Mouse (Mus musculus) forebrain, embryonic 15.5 days (tissue): ENCODE results near the gene Usp46. TPM values are rescaled to one million over a fixed set of nuclear protein-coding genes. Genes with fewer than 3 reads are reported as not detected.
A peak's percentile ranks its signal among the peaks of the same experiment; 100 is the strongest.

Experiments
- ATAC-seq: fragments of 200-750 bp; cut with Nextera tagmentation; replicated peaks from 2 replicates; pipeline ENCODE4 v1.8.0; 2017; ENCODE audit warnings: mild to moderate bottlenecking, moderate TSS enrichment, moderate library complexity
- H3K27ac ChIP-seq: fragments of 300-500 bp; sonication (generic); replicated peaks from 2 replicates; pipeline ENCODE4 v1.5.1; 2015; ENCODE audit warnings: mild to moderate bottlenecking, inconsistent platforms
- H3K27me3 ChIP-seq: fragments of 300-500 bp; sonication (generic); 2 replicates; pipeline ENCODE4 v1.6.1; 2015; ENCODE audit warnings: inconsistent platforms
- H3K36me3 ChIP-seq: fragments of 300-500 bp; sonication (generic); 2 replicates; pipeline ENCODE4 v1.6.1; 2015; ENCODE audit warnings: mild to moderate bottlenecking, inconsistent platforms
- H3K4me1 ChIP-seq: fragments of 300-500 bp; sonication (generic); 2 replicates; pipeline ENCODE4 v1.6.1; 2015; ENCODE audit warnings: inconsistent platforms
- H3K4me2 ChIP-seq: fragments of 300-500 bp; sonication (generic); replicated peaks from 2 replicates; pipeline ENCODE4 v1.6.1; 2015; ENCODE audit warnings: mild to moderate bottlenecking, inconsistent platforms
- H3K4me3 ChIP-seq: fragments of 300-500 bp; sonication (generic); 2 replicates; pipeline ENCODE4 v1.5.1; 2015; ENCODE audit warnings: mild to moderate bottlenecking, inconsistent platforms
- H3K9ac ChIP-seq: fragments of 300-500 bp; sonication (generic); replicated peaks from 2 replicates; pipeline ENCODE4 v1.6.1; 2015; ENCODE audit warnings: mild to moderate bottlenecking, inconsistent platforms
- H3K9me3 ChIP-seq: fragments of 300-500 bp; sonication (generic); 2 replicates; pipeline ENCODE4 v1.6.1; 2016; ENCODE audit warnings: inconsistent platforms
- WGBS: fragments of 180-500 bp; shearing (Covaris S2); methylation state at CpG from one replicate; pipeline ENCODE4 v1.1.7; 2015; ENCODE audit warnings: mixed read lengths; 5-methylcytosine and 5-hydroxymethylcytosine counted together
- polyA plus RNA-seq: library from polyadenylated mRNA; unstranded; fragments of >200 nt; fragmentation: Nextera tagmentation; extraction: Ambion mirVana; gene quantifications from 2 replicates; pipeline ENCODE4 v1.2.1, GENCODE M21; 2015

Usp46 gene
- polyA plus RNA-seq, 1 experiment from 2014 or later = 29.0 TPM

- Histone ChIP-seq H3K36me3 (no peaks in the 10 kb centered on the region), H3K27me3 (no peaks in the 10 kb centered on the region), H3K4me3 (peak overlapping the region; percentile 78; the same call in 1 of the 2 replicates), H3K4me1 (peaks cover 33% of the 10 kb centered on the region), H3K9ac (no peak overlapping the region), H3K9me3 (no peaks in the 10 kb centered on the region), H3K4me2 (peak overlapping the region; percentile 91), H3K27ac (no peak overlapping the region)
- no peak for ATAC-seq
- WGBS = 39% methylated on average over 12 of the region's 12 CpGs
Measured at GRCm38 (mm10) chr5:74066416-74067115, 1.7 kb downstream of the Usp46 start.

DNA sequence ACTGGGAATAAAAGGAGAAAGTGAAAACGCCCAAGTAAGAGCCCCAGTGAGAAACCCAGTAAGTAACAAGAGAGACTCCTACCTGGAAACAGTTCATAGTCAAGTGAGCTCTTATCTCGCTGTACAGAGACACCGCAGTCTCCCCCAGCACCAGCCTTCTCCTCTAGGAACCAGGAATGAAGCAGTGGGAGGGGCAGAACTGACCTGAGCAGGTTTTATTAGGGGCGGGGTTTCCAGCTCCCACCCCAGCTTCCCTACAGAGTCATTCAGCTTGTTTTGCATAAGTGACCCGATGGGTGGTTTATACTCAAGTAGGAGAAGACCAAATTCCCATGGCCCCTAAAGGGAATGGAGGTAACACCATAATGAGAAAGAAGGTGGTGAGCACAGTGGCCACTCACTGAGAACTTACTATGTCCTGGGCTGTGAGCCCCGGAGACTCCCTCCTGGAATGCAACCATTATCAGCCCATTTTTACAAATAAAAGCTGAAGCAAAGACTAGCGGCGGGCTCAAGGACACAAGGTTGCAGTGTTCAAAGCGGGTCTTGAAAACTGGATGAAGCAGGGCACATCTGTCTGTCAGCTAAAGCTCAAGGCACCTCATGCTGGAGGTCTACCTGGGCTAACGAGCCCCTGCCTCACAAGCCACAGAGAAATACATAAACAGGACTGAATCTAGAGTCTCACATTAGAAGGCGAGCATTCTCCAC lies 2.5 kb downstream of the Usp46 start:
- Histone ChIP-seq H3K9me3 (no peaks in the 10 kb centered on the region), H3K4me2 (peak overlapping the region; percentile 16; the same call in 1 of the 2 replicates), H3K9ac (no peak overlapping the region), H3K36me3 (no peaks in the 10 kb centered on the region), H3K4me3 (no peak overlapping the region), H3K27me3 (no peaks in the 10 kb centered on the region), H3K4me1 (peaks cover 41% of the 10 kb centered on the region), H3K27ac (no peak overlapping the region)
- no peak for ATAC-seq
- WGBS = 46% methylated on average over 11 of the region's 11 CpGs

- Histone ChIP-seq H3K36me3 (no peaks in the 10 kb centered on the region), H3K27ac (no peak overlapping the region), H3K9me3 (no peaks in the 10 kb centered on the region), H3K27me3 (no peaks in the 10 kb centered on the region), H3K4me1 (peaks cover 42% of the 10 kb centered on the region), H3K9ac (no peak overlapping the region), H3K4me2 (no peak overlapping the region), H3K4me3 (no peak overlapping the region)
- 89% methylated on average over 7 of the region's 7 CpGs for WGBS
- ATAC-seq = no peak
Measured at GRCm38 (mm10) chr5:74064844-74065243, 3.4 kb downstream of the Usp46 start.

DNA sequence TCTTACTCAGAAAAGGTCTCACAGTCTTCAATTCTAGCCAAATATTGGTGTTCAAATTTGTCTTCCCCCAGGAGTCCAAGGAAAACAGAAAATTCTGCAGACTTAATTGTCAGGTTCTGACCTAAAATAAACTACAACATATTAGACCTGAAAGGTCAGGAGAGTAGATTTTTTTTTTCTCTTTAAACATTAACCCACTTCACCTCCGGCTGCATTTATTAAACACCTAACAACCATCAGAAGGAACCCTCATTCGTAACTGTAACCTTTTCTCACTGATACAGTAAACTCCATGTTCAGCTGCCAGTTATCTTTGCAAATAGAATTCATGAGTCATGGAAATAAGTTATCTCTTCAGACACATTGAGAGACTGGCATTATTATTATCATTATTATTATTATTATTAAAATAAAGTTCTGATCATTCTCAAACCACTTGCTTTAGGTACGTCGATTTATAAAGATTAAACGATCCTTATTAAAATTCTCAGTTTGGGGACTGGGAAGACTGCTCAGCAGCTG lies 4.9 kb downstream of the Usp46 start:
- peaks cover 37% of the 10 kb centered on the region for H3K4me1 ChIP-seq
- no peak overlapping the region for H3K9ac ChIP-seq
- 94% methylated on average over 5 of the region's 5 CpGs for WGBS
- H3K27ac ChIP-seq = no peak overlapping the region
- H3K4me3 ChIP-seq = no peak overlapping the region
- ATAC-seq = no peak
- H3K9me3 ChIP-seq = no peaks in the 10 kb centered on the region
- no peaks in the 10 kb centered on the region for H3K36me3 ChIP-seq
- no peak overlapping the region for H3K4me2 ChIP-seq
- H3K27me3 ChIP-seq = no peaks in the 10 kb centered on the region

DNA sequence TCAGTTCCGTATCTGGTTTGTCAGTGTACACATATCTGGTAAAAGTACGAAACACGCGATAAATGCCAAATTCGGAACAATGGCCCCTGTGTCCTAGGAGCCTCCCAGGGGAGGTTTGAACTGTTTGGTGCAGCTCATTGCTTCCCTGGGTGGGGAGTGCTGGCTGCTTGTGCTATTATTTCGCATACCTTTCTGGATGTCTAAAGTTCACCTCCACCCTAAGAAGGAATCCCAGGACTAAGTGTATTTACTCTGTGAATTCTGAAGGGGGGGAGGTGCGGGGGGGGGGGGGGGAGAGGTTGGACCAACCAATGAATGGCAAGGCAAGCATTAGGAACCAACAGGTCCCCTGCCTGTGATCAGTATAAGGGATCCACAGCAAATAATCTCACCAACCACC lies 6.0 kb downstream of the Usp46 start:
- peaks cover 31% of the 10 kb centered on the region for H3K4me1 ChIP-seq
- H3K27me3 ChIP-seq = no peaks in the 10 kb centered on the region
- H3K4me2 ChIP-seq = no peak overlapping the region
- 89% methylated on average over 7 of the region's 7 CpGs for WGBS
- H3K9ac ChIP-seq = no peak overlapping the region
- ATAC-seq = no peak
- H3K36me3 ChIP-seq = no peaks in the 10 kb centered on the region
- no peak overlapping the region for H3K27ac ChIP-seq
- no peak overlapping the region for H3K4me3 ChIP-seq
- no peaks in the 10 kb centered on the region for H3K9me3 ChIP-seq

DNA sequence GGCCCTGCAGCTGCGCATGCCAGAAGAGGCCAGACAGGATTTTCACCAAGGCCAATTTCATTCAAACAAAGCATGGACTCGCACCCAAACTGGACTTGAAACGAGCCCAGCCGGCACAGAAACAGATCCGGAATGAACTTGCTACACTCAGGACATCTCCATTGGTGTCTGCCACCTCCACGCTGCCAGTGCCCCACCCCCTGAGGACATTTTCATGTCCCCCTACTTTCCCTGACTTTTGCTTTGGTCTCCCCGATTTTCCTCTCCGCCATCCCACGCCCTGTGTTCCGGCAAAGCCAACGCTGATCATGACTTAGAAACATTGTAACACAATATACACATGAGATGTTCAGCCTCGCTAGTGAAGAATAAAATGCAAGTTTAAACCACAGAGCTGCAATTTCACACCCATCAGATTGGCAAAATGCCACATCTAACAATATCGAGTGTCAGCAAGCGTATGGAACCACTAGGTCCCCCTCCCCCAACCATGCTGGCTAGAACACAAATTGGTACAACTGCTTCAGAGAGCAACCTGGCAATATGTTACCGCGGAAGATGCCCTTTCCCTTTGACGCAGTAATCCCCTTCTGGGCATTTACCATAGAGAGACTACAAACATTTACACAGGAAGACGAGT lies 6.7 kb downstream of the Usp46 start:
- H3K27me3 ChIP-seq = no peaks in the 10 kb centered on the region
- peaks cover 23% of the 10 kb centered on the region for H3K4me1 ChIP-seq
- no peak overlapping the region for H3K9ac ChIP-seq
- 57% methylated on average over 18 of the region's 18 CpGs for WGBS
- peak overlapping the region; percentile 44 for H3K27ac ChIP-seq
- ATAC-seq = peak; percentile 63
- no peak overlapping the region for H3K4me3 ChIP-seq
- no peaks in the 10 kb centered on the region for H3K36me3 ChIP-seq
- no peaks in the 10 kb centered on the region for H3K9me3 ChIP-seq
- no peak overlapping the region for H3K4me2 ChIP-seq

DNA sequence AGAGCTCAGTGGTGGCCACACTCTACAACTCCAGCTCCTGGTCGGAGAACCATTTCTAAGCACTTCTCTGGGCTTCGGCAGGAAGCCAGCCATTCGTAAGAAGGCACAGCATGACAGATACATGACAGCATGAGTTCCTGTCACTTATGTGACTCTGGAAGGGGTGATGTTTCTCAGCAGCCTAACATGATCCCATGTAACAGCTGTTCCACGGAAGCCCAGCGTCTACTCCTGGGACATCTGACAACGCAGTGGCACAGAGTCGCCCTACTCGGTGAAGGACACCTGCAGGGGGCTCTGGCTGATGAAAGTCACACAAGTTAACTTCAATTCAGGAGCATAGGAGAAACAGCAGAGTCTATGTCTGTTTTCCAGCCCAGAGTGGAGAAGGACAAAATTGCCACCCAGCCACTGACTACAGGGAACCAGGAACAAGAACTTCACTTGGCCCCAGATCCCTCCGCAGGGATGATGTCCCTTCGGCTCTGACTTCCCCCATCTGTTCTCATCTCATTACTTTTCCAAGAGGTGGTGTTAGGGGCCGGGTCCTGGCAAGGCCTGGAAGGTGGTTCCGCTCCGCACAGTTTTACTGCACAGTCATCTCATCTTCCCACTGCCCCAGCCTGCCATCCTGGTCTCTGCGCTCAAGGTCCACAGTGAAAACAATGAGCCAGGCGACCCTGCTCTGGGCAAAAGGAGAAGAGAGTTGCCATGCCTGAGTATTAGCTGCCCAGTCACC lies 15.9 kb downstream of the Usp46 start:
- no peak overlapping the region for H3K27ac ChIP-seq
- H3K9ac ChIP-seq = no peak overlapping the region
- H3K9me3 ChIP-seq = no peaks in the 10 kb centered on the region
- H3K4me1 ChIP-seq = peaks cover 18% of the 10 kb centered on the region; the same call in 1 of the 2 replicates
- no peak overlapping the region for H3K4me2 ChIP-seq
- no peaks in the 10 kb centered on the region for H3K36me3 ChIP-seq
- no peaks in the 10 kb centered on the region for H3K27me3 ChIP-seq
- 80% methylated on average over 15 of the region's 15 CpGs for WGBS
- H3K4me3 ChIP-seq = no peak overlapping the region
- 0 out of 2 replicates have a peak, but pooled peaks have one; percentile 8 for ATAC-seq

DNA sequence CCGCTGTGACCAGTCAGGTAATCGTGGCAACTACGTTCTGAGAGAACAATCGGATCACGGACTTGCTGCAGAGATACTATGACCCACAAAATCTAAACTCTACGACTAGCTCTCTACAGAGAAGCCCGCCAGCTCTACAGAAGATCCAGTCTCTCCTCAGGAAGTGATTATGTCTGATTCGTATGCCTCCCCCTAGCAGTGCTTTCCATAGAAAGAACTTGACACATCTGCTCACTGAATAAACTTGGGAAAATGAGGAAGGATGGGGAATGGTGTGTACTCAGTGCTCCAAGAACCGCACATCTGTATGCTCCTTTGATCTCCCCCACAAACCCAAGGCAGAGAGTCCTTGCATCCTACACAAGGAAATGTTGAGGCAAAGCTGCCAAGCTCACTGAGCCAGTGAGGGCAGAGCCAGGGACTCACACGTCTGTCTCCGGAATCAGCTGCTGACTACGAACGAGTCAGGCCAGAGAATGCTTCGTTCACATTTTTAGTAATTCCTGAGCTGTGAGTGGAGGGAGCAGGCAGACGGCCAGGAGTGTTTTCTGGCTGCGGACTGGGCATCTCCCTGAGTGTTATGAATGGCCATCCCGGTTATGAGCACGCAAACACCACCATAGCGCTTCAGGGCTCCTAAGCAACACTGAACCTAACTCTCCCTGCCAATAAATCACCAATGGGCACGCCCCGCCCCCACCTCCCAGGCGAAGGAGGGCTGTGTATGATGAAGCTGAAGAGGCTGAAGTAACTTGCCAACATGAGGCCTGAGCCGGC lies 16.6 kb downstream of the Usp46 start:
- H3K27ac ChIP-seq = no peak overlapping the region

DNA sequence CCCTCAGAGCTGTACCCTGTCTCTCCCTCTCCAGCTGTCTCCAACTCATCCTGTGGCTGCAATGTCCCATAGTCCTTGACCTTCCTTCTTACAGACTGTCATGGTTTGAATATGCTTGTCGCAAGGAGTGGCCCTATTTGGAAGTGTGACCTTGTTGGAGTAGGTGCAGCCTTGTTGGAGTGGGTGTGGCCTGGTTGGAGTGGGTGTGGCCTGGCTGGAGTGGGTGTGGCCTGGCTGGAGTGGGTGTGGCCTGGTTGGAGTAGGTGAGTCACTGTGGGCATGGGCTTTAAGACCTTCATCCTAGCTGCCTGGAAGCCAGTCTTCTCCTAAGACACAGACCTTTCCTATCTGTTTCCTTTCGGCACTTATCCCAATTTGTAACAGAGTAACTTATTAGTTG lies 17.3 kb downstream of the Usp46 start:
- H3K9ac ChIP-seq = no peak overlapping the region
- H3K9me3 ChIP-seq = no peaks in the 10 kb centered on the region
- H3K27me3 ChIP-seq = no peaks in the 10 kb centered on the region
- H3K4me1 ChIP-seq = peaks cover 18% of the 10 kb centered on the region; the same call in 1 of the 2 replicates
- no peak overlapping the region for H3K4me3 ChIP-seq
- 96% methylated on average over 2 of the region's 2 CpGs for WGBS
- ATAC-seq = no peak
- H3K4me2 ChIP-seq = no peak overlapping the region
- H3K27ac ChIP-seq = no peak overlapping the region
- H3K36me3 ChIP-seq = no peaks in the 10 kb centered on the region

More for the DNA sequence above, 16.6 kb downstream of the Usp46 start:
- H3K4me2 ChIP-seq = no peak overlapping the region
- H3K9ac ChIP-seq = no peak overlapping the region
- no peaks in the 10 kb centered on the region for H3K9me3 ChIP-seq
- WGBS = 82% methylated on average over 23 of the region's 23 CpGs
- peaks cover 18% of the 10 kb centered on the region; the same call in 1 of the 2 replicates for H3K4me1 ChIP-seq
- no peaks in the 10 kb centered on the region for H3K36me3 ChIP-seq
- no peaks in the 10 kb centered on the region for H3K27me3 ChIP-seq
- 0 out of 2 replicates have a peak, but pooled peaks have one; percentile 33 for ATAC-seq
- no peak overlapping the region for H3K4me3 ChIP-seq

DNA sequence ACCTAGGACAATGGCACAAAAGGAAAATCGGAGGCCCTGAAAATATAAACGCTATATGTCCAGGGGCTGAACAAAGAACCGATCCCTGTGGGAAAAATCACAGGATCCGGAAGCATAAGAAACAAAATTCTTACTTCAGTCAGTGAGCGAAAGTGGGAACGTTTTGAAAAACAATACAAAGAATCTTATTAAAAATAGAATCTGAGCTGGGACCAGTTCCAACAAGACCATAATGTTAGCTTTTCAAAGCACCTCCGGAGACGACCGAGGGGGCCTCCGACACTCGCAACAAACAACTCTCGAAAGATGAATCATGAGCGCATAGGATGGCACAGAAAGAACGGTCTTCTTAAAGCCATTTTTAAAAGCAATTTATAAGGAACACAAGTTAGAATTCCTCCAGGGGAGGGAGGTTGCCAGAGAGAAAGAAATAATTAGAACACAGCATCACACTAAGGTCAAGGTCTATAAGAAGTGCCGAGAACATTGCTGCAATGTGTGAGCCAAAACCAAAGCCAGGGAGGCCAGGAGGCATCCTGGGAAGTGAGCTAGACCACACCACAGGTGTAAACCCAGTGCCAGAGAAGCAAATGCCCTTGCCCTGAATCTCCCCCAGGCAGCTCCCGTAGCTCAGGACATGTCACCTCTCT lies 19.3 kb downstream of the Usp46 start:
- H3K4me3 ChIP-seq = no peak overlapping the region
- H3K36me3 ChIP-seq = no peaks in the 10 kb centered on the region
- no peak for ATAC-seq
- 69% methylated on average over 16 of the region's 16 CpGs for WGBS
- H3K9me3 ChIP-seq = no peaks in the 10 kb centered on the region
- no peak overlapping the region; the same call in 1 of the 2 replicates for H3K27ac ChIP-seq
- H3K9ac ChIP-seq = no peak overlapping the region
- H3K4me2 ChIP-seq = no peak overlapping the region
- peaks cover 21% of the 10 kb centered on the region for H3K4me1 ChIP-seq
- no peaks in the 10 kb centered on the region for H3K27me3 ChIP-seq

GRCm38 (mm10) chr5:74044591-74044990 lies 23.6 kb downstream of the Usp46 start:
- Histone ChIP-seq H3K27ac (no peak overlapping the region), H3K4me1 (peaks cover 8% of the 10 kb centered on the region), H3K27me3 (no peaks in the 10 kb centered on the region), H3K9ac (no peak overlapping the region), H3K4me3 (no peak overlapping the region), H3K9me3 (no peaks in the 10 kb centered on the region), H3K36me3 (no peaks in the 10 kb centered on the region), H3K4me2 (no peak overlapping the region)
- WGBS = 77% methylated on average over 7 of the region's 7 CpGs
- no peak for ATAC-seq
